Mouse (Mus musculus) liver, postnatal 0 days (tissue): ENCODE measurements around the gene Vsig8.

Experiments
- CTCF ChIP-seq: sonication (generic); IDR thresholded peaks from 2 replicates; pipeline ENCODE4 v1.5.1; 2016; ENCODE audit warnings: antibody characterized with exemption, low read depth
- EP300 ChIP-seq: IDR thresholded peaks from 2 replicates; pipeline ENCODE4 v1.6.1; 2016; ENCODE audit warnings: antibody characterized with exemption, low read depth, mild to moderate bottlenecking

GRCm38 (mm10) chr1:172585026-172585425 lies 29.3 kb downstream of the Vsig8 start:
- TF ChIP-seq CTCF = no peak
- TF ChIP-seq EP300 = no peak
